Mouse (Mus musculus): ENCODE measurements around the gene Rad51d. TPM values are rescaled to one million over a fixed set of nuclear protein-coding genes. Genes with fewer than 3 reads are reported as not detected.

Gene Rad51d
- polyA plus RNA-seq, 1 experiment from 2014 or later: 12.8 TPM

- Histone ChIP-seq H3K4me1 (ENCODE audit: control insufficient read depth, insufficient read depth, low read length) (peaks cover 8% of the 10 kb centered on the region), H3K9me3 (replicated peaks; ENCODE audit: control insufficient read depth, low read length) (no peaks in the 10 kb centered on the region), H3K36me3 (ENCODE audit: control insufficient read depth, insufficient read depth, low read length) (no peaks in the 10 kb centered on the region), H3K27ac (ENCODE audit: low read length) (no peak overlapping the region), H3K4me3 (replicated peaks; ENCODE audit: low read length) (no peak overlapping the region), H3K9ac (ENCODE audit: low read length) (no peak overlapping the region), H3K4me2 (ENCODE audit: low read depth, low read length) (no peak overlapping the region), H3K27me3 (ENCODE audit: control insufficient read depth, insufficient read depth, low read length) (no peaks in the 10 kb centered on the region)
- 85% methylated on average over 6 of the region's 6 CpGs for WGBS
- no peak for ATAC-seq (ENCODE audit: insufficient read depth, low FRiP score)
These were observed 36.3 kb downstream of the Rad51d start for GRCm38 (mm10) chr11:82854111-82854510.

GRCm38 (mm10) chr11:82852958-82853357, 37.5 kb downstream of the Rad51d start:
- Histone ChIP-seq H3K9me3 (replicated peaks; ENCODE audit: control insufficient read depth, low read length) (no peaks in the 10 kb centered on the region), H3K27ac (ENCODE audit: low read length) (no peak overlapping the region), H3K9ac (ENCODE audit: low read length) (no peak overlapping the region), H3K4me2 (ENCODE audit: low read depth, low read length) (no peak overlapping the region), H3K36me3 (ENCODE audit: control insufficient read depth, insufficient read depth, low read length) (no peaks in the 10 kb centered on the region), H3K4me1 (ENCODE audit: control insufficient read depth, insufficient read depth, low read length) (peaks cover 6% of the 10 kb centered on the region), H3K27me3 (ENCODE audit: control insufficient read depth, insufficient read depth, low read length) (no peaks in the 10 kb centered on the region), H3K4me3 (replicated peaks; ENCODE audit: low read length) (no peak overlapping the region)
- 82% methylated on average over 7 of the region's 7 CpGs for WGBS
- no peak for ATAC-seq (ENCODE audit: insufficient read depth, low FRiP score)

- H3K27me3 ChIP-seq (ENCODE audit: control insufficient read depth, insufficient read depth, low read length): no peaks in the 10 kb centered on the region
These were observed 37.9 kb downstream of the Rad51d start for GRCm38 (mm10) chr11:82852540-82852939.

GRCm38 (mm10) chr11:82852115-82852514, 38.3 kb downstream of the Rad51d start:
- no peak overlapping the region for H3K27ac ChIP-seq (ENCODE audit: low read length)
- H3K27me3 ChIP-seq (ENCODE audit: control insufficient read depth, insufficient read depth, low read length): no peaks in the 10 kb centered on the region
- no peak for ATAC-seq (ENCODE audit: insufficient read depth, low FRiP score)
- no peak overlapping the region for H3K4me2 ChIP-seq (ENCODE audit: low read depth, low read length)
- 83% methylated on average over 11 of the region's 11 CpGs for WGBS
- no peak overlapping the region for H3K4me3 ChIP-seq (replicated peaks; ENCODE audit: low read length)
- no peaks in the 10 kb centered on the region for H3K9me3 ChIP-seq (replicated peaks; ENCODE audit: control insufficient read depth, low read length)
- H3K9ac ChIP-seq (ENCODE audit: low read length): no peak overlapping the region
- peaks cover 6% of the 10 kb centered on the region for H3K4me1 ChIP-seq (ENCODE audit: control insufficient read depth, insufficient read depth, low read length)
- H3K36me3 ChIP-seq (ENCODE audit: control insufficient read depth, insufficient read depth, low read length): no peaks in the 10 kb centered on the region

More at GRCm38 (mm10) chr11:82852540-82852939, 37.9 kb downstream of the Rad51d start:
- H3K9me3 ChIP-seq (replicated peaks; ENCODE audit: control insufficient read depth, low read length): no peaks in the 10 kb centered on the region
- no peak for ATAC-seq (ENCODE audit: insufficient read depth, low FRiP score)
- no peak overlapping the region for H3K27ac ChIP-seq (ENCODE audit: low read length)
- H3K4me1 ChIP-seq (ENCODE audit: control insufficient read depth, insufficient read depth, low read length): peaks cover 6% of the 10 kb centered on the region
- no peak overlapping the region for H3K4me2 ChIP-seq (ENCODE audit: low read depth, low read length)
- WGBS: 82% methylated on average over 10 of the region's 10 CpGs
- no peak overlapping the region for H3K9ac ChIP-seq (ENCODE audit: low read length)
- no peaks in the 10 kb centered on the region for H3K36me3 ChIP-seq (ENCODE audit: control insufficient read depth, insufficient read depth, low read length)
- H3K4me3 ChIP-seq (replicated peaks; ENCODE audit: low read length): no peak overlapping the region

- H3K4me1 ChIP-seq (ENCODE audit: control insufficient read depth, insufficient read depth, low read length): peaks cover 10% of the 10 kb centered on the region
- no peak for ATAC-seq (ENCODE audit: insufficient read depth, low FRiP score)
- H3K36me3 ChIP-seq (ENCODE audit: control insufficient read depth, insufficient read depth, low read length): no peaks in the 10 kb centered on the region
- no peaks in the 10 kb centered on the region for H3K9me3 ChIP-seq (replicated peaks; ENCODE audit: control insufficient read depth, low read length)
- H3K27me3 ChIP-seq (ENCODE audit: control insufficient read depth, insufficient read depth, low read length): no peaks in the 10 kb centered on the region
- no peak overlapping the region for H3K27ac ChIP-seq (ENCODE audit: low read length)
- H3K9ac ChIP-seq (ENCODE audit: low read length): no peak overlapping the region
- no peak overlapping the region for H3K4me3 ChIP-seq (replicated peaks; ENCODE audit: low read length)
- 75% methylated on average over 5 of the region's 5 CpGs for WGBS
- H3K4me2 ChIP-seq (ENCODE audit: low read depth, low read length): no peak overlapping the region
These were observed 40.2 kb downstream of the Rad51d start for GRCm38 (mm10) chr11:82850259-82850658.

GRCm38 (mm10) chr11:82847571-82848000, 42.8 kb downstream of the Rad51d start:
- ATAC-seq (ENCODE audit: insufficient read depth, low FRiP score): no peak; the same call in 1 of the 2 replicates
- Histone ChIP-seq H3K4me3 (replicated peaks; ENCODE audit: low read length) (no peak overlapping the region), H3K4me2 (ENCODE audit: low read depth, low read length) (no peak overlapping the region), H3K4me1 (ENCODE audit: control insufficient read depth, insufficient read depth, low read length) (peaks cover 12% of the 10 kb centered on the region), H3K27me3 (ENCODE audit: control insufficient read depth, insufficient read depth, low read length) (no peaks in the 10 kb centered on the region), H3K36me3 (ENCODE audit: control insufficient read depth, insufficient read depth, low read length) (no peaks in the 10 kb centered on the region), H3K27ac (ENCODE audit: low read length) (no peak overlapping the region), H3K9ac (ENCODE audit: low read length) (no peak overlapping the region), H3K9me3 (replicated peaks; ENCODE audit: control insufficient read depth, low read length) (no peaks in the 10 kb centered on the region)
- 63% methylated on average over 6 of the region's 6 CpGs for WGBS

GRCm38 (mm10) chr11:82846938-82847337, 43.5 kb downstream of the Rad51d start:
- no peak for ATAC-seq (ENCODE audit: insufficient read depth, low FRiP score)
- Histone ChIP-seq H3K4me2 (ENCODE audit: low read depth, low read length) (no peak overlapping the region), H3K36me3 (ENCODE audit: control insufficient read depth, insufficient read depth, low read length) (no peaks in the 10 kb centered on the region), H3K4me3 (replicated peaks; ENCODE audit: low read length) (no peak overlapping the region), H3K27ac (ENCODE audit: low read length) (no peak overlapping the region), H3K4me1 (ENCODE audit: control insufficient read depth, insufficient read depth, low read length) (peaks cover 12% of the 10 kb centered on the region), H3K9me3 (replicated peaks; ENCODE audit: control insufficient read depth, low read length) (no peaks in the 10 kb centered on the region), H3K27me3 (ENCODE audit: control insufficient read depth, insufficient read depth, low read length) (no peaks in the 10 kb centered on the region), H3K9ac (ENCODE audit: low read length) (no peak overlapping the region)
- 76% methylated on average over 3 of the region's 3 CpGs for WGBS

GRCm38 (mm10) chr11:82846079-82846436, 44.4 kb downstream of the Rad51d start:
- Histone ChIP-seq H3K4me2 (ENCODE audit: low read depth, low read length) (peak overlapping the region; percentile 41), H3K9ac (ENCODE audit: low read length) (peak overlapping the region; percentile 52), H3K4me1 (ENCODE audit: control insufficient read depth, insufficient read depth, low read length) (peaks cover 12% of the 10 kb centered on the region), H3K4me3 (replicated peaks; ENCODE audit: low read length) (0 out of 2 replicates have a peak overlapping the region, but pooled peaks have one; percentile 6), H3K27me3 (ENCODE audit: control insufficient read depth, insufficient read depth, low read length) (no peaks in the 10 kb centered on the region), H3K27ac (ENCODE audit: low read length) (peak overlapping the region; percentile 71), H3K9me3 (replicated peaks; ENCODE audit: control insufficient read depth, low read length) (no peaks in the 10 kb centered on the region), H3K36me3 (ENCODE audit: control insufficient read depth, insufficient read depth, low read length) (no peaks in the 10 kb centered on the region)
- 23% methylated on average over 4 of the region's 4 CpGs for WGBS
- peak; percentile 26; the same call in 1 of the 2 replicates for ATAC-seq (ENCODE audit: insufficient read depth, low FRiP score)

- Histone ChIP-seq H3K27ac (ENCODE audit: low read length) (peak overlapping the region; percentile 71), H3K9ac (ENCODE audit: low read length) (peak overlapping the region; percentile 52), H3K36me3 (ENCODE audit: control insufficient read depth, insufficient read depth, low read length) (no peaks in the 10 kb centered on the region), H3K4me1 (ENCODE audit: control insufficient read depth, insufficient read depth, low read length) (peaks cover 12% of the 10 kb centered on the region), H3K27me3 (ENCODE audit: control insufficient read depth, insufficient read depth, low read length) (no peaks in the 10 kb centered on the region), H3K9me3 (replicated peaks; ENCODE audit: control insufficient read depth, low read length) (no peaks in the 10 kb centered on the region), H3K4me3 (replicated peaks; ENCODE audit: low read length) (0 out of 2 replicates have a peak overlapping the region, but pooled peaks have one; percentile 6), H3K4me2 (ENCODE audit: low read depth, low read length) (peak overlapping the region; percentile 41)
- 21% methylated on average over 16 of the region's 16 CpGs for WGBS
- ATAC-seq (ENCODE audit: insufficient read depth, low FRiP score): peak; percentile 92
These were observed 44.9 kb downstream of the Rad51d start for GRCm38 (mm10) chr11:82845415-82846078.

All from stomach, embryonic 16.5 days (tissue).